Mouse (Mus musculus) CD4-positive, CD25-positive, alpha-beta regulatory T cell (primary cell): Measurements from ENCODE around the gene Tnc. TPM values are rescaled to one million over a fixed set of nuclear protein-coding genes. Genes with fewer than 3 reads are reported as not detected.

Experiments used
- polyA plus RNA-seq: library from polyadenylated mRNA; unstranded; fragments of 100-300 nt; shearing (Covaris generic); gene quantifications from one replicate; pipeline ENCODE4 v1.2.1, GENCODE M21; 2017

Tnc gene
- polyA plus RNA-seq: 0.04 TPM

GRCm38 (mm10) chr4:64046831-64047493 is at the start of gene Tnc:
TSS of gene Tnc (minus strand) at chr4:64047015.

Other genes starting within 250 kb of the Tnc start
- 42.7 TPM for gene Tnfsf8, start 185.7 kb downstream of the Tnc start, polyA plus RNA-seq